Mouse (Mus musculus) liver, adult (tissue): ENCODE results near the gene Frem1.

Experiments used
- GATA4 ChIP-seq: IDR thresholded peaks from 2 replicates; pipeline ENCODE4 v1.6.1; 2014; ENCODE audit warnings: mild to moderate bottlenecking, low read length; ENCODE audit not compliant: insufficient replicate concordance

Frem1 gene

DNA sequence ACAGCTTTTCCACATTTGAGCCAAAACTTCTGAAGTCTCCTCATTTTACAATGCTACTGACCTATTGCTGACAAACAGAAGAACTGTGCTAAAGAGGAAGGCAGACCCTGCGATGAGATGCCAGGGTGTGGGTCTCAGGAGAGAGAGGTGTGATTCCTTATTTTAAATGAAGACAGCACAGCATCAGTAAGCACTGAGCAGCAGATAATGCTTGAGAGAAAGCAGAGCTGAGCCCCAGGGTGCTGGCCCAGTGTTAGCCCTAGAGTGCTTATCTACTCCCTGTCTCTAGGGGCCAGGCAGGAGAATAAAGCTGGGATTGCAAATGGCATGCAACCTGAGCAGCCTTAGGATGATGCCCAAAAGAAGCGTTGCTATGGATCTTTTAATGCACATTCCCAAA lies 3.6 kb downstream of the Frem1 start:
- TF ChIP-seq GATA4, result no peak

DNA sequence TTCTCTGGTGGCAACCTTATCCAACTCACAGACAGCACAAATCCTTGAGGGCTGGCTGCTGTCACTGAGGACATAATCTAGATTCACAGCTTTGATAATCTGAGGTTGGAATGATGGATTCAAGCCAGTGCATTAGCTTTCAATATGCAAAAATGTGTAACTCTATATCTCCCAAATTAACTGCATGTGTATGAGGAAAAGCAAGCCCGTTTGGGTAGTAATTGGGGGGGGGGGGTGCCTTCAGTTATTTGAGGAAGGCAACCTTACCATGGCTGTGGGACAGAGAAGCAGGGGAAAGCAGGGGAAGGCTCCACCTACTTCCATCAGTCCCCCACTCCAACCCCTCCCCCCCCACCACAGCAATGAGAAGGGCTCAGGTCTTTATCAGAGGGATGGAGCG lies 5.3 kb downstream of the Frem1 start:
- TF ChIP-seq GATA4, result no peak

DNA sequence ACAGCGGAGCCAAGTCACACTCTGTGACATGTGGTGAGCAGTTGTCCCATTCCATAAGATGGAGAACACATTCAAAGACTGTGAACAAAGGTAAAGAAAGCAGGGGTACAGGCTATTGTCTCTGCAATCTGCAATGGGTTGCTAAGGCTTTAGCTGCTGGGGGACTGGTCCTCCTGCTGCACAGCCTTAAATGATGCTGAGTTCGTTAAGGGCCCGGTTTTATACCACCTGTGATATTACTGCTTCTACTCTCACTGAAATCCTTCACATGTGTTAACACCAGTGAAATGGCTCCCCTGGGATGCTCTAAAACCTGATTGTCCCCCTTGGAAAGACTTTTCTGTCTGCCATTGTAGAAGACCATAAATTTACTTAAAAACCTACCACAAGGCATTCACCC lies 6.1 kb downstream of the Frem1 start:
- TF ChIP-seq GATA4, result no peak

DNA sequence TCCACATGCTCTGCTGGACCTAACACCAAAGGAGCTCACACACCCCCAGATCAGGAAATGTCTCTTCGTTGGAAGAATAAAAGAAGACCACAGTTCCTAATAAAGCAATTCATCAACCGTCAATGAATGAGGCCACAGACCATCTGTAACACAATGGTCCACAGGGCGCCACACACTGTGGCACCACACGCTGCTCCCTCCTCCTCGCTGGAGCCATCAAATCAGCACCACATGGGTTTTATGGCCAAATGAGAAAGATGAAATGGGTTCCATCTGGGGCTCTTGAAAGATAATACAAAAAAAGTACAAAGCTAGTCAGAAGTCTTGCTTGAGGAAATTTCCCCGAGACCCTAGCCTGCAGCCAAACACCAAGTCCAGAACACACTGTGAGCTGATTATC lies 6.9 kb downstream of the Frem1 start:
- no peak for TF ChIP-seq GATA4

DNA sequence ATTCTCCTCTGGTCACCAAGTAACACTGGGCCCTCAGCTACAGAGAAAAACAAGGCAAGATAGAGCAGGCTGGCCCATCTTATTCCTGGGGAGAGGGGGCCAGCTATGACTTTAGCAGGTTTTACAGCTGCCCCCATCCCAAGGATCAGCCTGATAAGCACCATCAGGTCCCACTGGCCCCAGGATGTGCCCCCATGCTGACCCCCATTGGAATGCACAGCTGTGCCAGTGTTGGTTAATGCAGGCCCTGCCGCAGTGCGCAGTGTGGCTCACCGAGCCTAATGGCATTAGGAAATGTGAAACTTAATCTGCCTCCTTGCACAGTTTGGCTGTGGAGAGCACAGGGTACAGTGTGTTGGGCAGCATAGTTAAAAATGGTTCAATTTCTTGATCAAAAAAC lies 11.4 kb downstream of the Frem1 start:
- TF ChIP-seq GATA4, result no peak

DNA sequence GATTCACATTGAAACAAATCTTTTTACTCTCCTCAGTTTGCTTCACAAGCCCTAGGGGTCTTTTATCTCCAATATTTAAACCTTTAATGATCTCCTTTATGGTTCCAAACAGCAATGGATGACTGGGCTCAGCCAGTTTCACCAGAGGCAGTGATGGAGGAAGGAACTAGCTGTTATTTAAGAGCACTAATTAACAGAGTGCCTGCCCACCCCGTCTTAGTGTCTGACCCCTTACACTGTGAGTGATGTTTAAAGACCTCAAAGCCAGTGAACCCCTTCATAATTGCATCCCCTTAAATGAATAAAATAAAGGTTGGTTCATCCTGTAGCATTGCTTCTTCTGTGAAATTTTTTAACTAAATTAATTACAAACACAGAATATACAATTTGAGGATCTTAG lies 19.4 kb downstream of the Frem1 start:
- no peak for TF ChIP-seq GATA4

DNA sequence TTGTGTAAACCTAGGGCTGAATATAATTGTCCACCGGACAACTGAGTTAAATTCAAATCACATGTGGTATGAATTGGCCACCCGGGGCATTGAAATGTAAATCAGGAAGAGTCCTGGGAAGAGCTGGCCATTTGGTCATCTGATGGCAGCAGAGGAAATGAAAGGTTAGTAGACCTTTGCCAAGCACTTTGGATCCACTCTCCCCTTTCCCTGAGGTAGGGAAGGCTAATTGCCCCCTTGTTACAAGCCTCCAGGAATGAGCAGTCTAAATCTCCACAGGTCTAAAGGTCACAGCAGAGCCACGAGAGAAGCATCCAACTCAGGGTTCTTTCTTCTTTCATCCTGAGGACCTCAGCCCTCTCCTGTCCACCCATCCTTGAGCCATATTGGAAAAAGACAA lies 20.5 kb downstream of the Frem1 start:
- no peak for TF ChIP-seq GATA4

DNA sequence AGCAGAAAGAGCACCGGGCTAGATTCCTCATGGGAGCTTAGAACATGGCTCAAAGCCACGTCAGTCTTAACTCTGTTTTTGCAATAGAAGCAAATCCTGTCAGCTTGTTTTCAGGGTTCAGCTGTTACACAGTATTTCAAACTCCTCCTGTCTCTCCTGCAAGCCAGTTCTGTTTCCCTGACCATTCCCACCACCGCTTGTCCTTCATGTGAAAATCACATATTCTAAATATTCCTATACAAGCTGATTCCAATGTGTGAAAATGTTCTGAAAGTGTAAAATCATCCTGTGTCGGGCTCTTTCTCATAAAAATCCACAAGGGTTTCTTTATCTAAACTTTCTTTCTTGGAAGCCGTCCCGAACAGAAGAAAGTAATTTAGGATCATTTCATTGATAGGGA lies 22.0 kb downstream of the Frem1 start:
- TF ChIP-seq GATA4, result no peak

DNA sequence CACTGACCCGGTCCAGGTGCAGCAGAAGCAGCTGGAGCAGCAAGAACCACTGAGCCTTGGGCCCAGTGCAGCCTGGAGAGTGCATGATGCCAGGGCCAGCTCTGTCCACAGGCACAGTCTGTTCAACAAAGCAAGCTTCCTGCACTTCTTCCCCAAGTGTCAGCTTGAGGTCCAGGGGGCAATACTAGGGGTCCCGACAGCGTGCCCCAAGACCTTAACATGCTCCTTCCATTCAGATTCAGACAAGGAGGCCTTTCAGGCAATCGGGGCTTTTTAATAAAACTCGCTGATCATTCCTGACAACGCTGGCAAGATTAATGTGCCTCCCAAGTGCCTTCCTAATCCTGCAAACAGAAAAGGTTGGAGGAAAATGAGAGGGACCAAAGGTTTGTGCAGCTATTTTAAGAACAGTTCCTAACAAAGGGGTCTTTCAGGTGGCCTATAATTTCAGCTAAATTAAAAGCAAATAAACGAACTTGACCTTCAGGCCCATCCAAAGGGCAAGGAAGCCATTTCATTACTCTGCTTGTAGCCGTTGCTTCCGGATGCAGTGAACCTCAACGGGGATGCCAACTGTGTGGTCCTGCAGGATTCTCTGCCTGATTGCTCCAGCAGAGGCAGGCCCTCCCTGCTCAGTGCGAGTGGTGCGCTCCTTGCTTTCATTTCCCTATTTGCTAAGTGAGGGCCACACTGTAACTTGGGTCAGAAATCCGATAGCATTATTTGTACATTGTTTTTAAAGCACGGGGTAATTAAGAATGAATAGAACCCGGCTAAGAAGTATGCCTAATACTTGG lies 31.2 kb downstream of the Frem1 start:
- TF ChIP-seq GATA4, result no peak

DNA sequence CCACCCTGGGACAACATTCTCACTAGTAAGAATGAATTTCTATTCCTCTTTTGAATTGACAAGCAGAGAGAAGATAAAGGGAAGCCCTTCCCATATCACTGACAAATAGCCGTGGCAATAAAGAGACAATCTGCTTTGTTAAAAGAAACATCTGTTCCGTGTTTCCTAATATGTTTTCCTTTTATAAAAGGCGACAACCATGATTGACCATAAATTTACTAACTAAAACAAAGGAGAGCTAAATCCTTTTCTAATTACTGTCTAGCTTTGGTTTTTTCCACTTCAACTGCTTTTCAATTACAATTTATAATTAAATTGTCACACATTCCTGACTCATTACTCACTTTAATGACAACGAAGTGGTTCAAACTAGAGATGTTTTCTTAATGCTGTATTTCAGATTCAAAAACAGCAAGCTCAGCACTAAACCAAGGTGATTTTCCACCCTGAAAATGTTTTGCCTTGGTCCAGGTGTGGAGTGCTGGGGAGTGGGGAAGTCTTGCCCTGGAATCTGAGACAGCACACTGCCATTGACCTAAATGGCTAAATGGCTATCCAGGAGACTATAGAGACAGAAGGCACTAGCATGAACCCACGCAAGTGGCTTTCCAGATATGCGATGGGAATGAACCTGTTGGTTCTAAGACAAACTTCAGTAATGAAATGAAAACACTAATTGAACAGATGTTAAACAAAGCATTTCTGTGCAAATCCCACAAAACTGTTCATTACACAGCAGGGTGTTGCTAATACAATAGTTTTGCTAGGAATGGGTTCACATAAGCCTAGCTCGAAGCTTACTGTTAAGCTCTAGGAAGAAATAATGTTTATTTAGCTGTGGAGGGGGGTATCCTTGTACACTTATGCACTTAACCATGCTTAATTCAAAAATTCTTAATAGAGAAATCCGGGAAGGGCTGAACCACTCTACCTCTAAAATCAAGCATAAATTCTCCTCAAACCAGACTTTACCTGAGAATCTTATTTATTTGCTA lies 33.7 kb downstream of the Frem1 start:
- no peak for TF ChIP-seq GATA4

DNA sequence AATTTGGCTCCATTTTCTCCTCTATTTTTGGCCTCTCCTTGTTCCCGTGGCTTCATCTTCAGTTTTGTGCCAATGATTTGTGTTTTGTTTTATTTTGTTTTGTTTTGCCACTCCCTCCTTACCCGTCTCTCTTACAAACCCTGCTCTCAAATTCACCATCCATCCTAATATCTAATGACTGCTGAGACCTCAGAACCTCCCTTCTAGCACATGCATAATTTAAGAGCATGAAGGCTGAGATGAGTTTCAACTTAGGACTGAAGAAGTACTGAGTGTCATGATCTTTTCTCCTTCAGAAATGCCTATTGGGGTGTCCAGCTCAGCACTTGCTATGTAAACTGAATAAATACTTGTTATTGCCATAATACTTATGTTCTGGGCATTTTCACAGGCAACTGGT lies 37.6 kb downstream of the Frem1 start:
- no peak for TF ChIP-seq GATA4

DNA sequence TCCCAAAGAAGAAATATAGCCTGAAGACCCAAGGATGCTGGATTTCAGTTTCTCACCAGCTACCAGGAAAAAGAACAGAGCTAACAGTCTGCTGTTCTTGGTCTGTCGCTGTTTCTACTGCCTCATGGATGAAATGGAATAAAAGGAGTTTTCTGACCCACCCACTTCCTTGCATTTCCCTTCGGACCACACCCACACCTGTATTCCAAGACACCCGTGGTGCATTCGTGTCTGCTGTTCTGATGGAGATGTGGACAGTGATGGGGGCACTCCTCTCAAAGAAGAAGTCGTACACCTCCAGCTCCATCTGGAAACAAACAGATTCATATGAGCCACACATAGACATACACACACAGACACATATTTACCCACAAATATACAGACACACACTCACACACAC lies 48.1 kb downstream of the Frem1 start:
- TF ChIP-seq GATA4, result no peak

DNA sequence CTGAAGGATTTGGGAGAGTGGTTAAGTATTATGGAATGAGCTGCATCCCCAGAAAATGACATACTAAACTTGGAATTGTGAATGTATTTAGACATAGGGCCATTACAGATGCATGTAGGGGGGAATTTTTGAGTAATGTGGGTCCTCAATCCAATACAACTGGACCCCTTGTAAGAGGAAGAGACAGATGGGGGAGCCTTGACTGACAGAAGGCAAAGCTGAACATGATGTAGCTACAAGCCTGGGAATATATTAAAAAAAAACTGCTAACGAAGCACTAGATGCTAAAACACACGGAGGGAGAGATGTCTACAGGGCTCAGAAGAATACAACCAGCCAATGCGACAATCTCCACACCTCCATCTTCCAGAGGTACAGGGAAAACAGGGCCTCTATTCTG lies 60.1 kb downstream of the Frem1 start:
- no peak for TF ChIP-seq GATA4

DNA sequence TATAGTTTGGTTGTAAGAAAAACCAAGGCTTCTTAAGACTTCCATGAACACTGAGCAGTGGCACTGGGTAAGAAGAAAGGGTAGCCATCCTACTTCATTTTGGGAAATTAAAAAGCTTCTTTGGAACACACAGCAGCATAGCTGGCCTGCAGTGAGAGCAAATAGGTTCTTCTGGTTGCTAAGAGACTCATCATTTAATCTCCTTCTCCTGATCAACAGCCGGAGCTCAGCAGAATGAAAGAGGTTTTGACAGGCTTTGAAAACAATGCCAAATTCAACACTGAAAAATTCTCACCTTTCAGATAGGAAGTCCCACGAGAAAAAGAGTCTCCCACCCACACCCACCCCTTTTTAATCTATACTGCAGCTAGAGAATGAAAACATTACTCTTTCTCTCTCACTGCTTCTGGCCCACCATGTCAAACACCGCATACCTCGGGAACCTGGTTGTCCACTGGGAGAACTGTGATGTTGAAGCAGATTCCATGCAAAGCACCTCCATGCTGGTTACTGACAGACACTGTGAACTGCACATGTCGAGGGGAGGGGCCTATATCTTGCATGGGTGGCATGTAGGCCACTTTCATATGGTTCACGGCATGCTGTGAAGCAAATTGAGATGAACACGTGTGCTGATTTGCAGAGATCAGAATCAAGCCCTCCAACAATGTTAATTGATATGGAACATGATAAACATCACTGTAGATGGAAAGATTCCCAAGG lies 61.0 kb downstream of the Frem1 start:
- no peak for TF ChIP-seq GATA4

DNA sequence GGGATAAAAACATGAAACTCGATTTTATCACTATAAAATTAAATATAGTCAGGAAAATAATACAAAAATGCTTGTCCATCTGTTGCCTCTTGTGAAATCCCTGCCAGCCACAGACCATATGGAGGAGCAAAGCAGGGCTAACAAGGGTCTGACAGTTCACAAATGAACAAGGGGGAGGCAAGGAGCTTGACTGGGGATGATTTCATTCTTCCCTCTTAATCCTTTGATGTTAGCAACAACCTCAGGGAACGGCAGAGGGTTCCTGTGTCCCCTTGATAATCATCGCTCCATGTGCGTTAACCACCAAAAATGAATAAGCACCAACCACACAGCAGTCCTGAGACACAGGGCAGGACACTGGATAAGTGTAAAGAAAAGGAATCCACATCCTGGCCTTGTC lies 79.8 kb downstream of the Frem1 start:
- no peak for TF ChIP-seq GATA4
